Mouse (Mus musculus) adrenal gland, adult 10 weeks (tissue): ENCODE measurements around the gene Trim34a. TPM values are rescaled to one million over a fixed set of nuclear protein-coding genes. Genes with fewer than 3 reads are reported as not detected.

ENCODE experiments used
- polyA plus RNA-seq: library from polyadenylated mRNA; stranded (reverse); fragments of 350-450 nt; fragmentation: Illumina TruSeq; extraction: RNeasy Lipid Tissue Mini Kit (QIAGEN cat#74804); gene quantifications from one replicate; pipeline ENCODE4 v1.2.3, GENCODE M21; 2014; ENCODE audit warnings: low read depth, low replicate concordance

Trim34a gene
- polyA plus RNA-seq, result 37.6 TPM

DNA sequence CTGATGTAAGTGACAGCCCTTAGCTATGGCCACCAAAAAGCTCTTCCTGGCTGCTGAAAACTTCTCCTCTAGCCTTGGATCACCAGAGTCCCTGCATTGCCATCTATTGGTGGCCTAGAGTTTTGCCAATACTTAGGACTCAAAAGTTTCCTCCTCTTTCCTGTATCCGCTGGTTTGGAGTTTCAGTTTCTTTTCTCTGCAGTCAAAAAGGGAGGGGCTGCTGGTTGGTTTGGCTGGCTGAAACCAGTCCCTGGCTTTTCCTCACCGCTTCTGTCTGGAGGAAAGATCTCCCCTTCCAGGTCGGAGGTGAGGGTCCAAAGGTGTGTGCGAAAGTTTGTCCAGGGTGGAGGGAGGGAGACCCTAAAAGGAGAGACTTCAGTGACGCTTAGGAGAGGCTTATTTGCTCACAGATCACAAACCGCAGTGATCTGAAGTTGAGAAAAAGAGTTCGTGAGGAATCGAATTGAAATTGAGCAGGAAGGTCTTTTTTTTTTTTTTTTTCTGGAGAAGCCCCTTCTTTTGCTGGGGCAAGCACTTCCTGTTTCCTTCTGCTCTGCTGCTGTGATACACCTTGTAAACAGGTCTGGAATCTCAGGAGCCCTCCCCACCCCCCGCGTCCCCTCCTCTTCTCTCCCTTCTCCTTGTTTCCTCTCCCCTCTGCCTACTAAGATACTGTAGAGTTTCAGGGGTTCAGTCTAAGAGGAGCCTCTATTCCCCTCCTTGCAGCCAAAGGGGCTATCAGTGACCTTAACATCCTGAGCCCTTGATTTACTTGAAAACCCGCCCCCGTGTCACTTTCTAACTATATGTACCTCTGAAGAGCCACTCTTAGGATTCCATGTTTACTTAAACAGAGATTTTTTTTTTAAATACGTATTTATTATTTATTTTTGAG lies at the start of gene Trim34a:
Gene Trim34a, plus strand, starts transcription at position 171 of the 895 bp plus-strand sequence.

DNA sequence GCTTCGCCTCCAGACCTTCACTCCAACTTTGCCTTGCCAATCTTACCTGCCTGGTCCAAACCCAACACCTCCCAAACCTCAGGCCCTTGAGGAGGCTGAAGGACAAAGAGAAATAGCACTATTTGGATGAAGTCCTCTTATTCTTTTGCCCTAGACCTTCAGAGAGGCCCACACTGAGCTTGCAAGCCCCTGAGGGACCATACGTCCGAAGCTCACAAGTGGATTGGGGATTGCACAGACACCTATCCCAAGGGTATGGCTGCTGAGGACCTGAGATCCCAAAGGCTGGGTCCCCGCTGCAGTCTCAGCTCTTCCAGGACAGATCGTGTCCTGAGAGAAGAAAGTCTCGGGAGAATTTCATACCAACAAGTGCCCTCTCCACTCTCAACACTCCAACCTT lies 48.4 kb upstream of the Trim34a start, which contains the start of gene Olfr649:
Gene Olfr649, minus strand, starts transcription at position 101 of the 400 bp plus-strand sequence.

DNA sequence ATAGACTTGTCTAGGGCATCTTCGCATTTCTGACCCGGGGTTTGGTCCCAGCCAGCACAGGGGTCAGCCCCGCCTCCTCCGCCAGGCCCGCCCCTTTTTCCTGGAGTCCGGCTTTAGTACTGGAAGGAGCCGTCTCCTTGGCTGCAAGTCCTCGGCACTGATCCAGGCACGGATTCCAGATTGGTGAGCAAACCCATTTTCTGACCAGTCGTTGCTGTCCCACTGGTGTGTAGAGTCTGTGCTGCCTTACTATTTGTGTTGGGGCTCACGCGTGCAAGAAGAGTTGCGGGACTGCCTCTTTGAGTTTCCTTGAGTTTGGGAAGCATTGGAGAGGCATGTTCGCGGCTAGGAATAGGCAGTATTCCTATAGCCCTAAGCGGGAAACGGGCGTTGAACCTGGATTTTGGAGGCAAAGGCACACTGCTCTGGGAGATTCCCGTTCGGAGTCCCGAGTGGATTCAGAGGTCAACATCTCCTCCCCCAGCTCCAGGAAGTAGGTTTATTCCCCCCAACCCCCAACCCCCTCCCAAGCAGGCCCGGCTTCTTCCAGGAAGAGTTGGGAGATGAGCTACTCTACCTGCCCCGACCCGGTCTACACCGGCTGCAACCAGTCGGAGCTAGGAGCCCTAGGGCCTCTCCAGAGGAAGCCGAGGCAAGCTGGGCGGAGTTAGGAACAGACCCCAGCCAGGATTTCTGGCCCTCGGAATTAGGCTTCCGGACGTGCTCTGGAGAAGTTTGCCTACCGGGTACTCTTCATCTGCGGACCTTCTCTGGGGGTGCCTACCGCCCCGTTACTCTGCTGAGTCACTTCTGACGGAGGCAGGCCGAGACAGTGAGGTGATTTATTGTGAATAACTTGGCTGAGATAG lies 25.3 kb upstream of the Trim34a start, which contains the start of gene Trim6:
Gene Trim6, plus strand, starts transcription at position 93 of the 869 bp plus-strand sequence.

DNA sequence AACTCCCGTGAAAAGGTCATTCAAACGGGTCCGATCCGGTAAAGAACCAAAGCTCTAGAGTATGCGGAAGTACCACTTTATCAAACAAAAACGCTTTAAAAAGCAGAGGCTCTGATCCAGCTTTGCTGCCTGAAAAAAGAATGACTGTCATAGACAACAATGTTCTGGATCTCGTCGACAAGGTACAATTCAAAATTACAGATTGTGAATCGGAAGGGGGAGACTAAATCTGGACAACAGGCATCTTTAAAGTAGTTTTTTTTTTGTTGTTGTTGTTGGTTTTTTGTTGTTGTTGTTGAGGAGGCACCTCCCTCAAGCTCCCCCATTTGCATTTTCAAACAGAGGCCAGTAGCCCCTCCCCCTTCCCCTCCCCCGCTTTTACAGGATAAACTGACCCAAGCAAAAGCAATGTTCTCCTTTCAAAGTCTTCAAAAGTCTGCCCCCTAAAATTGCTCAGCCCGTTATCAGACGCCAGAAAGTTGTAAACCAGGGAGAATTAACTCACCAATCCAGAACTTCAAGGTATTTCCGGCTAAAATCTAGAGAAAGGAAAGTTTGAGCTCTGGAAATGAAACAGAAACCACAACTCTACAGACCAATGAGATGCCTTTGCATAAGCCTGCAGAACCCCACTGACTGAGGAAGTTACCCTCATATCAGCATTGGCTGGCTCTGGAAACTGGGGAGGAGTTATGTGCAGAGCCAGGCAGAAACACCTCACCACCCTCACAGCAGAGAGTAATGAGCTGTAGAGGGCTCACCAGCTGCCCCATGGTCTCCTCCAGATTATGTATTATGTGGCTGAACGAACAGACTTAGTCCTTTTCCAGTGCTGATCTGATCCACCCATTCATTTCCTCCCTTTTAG lies 43.6 kb downstream of the Trim34a start, which contains the start of gene Trim5:
Gene Trim5, minus strand, starts transcription at position 519 of the 868 bp plus-strand sequence.

Other genes starting within 250 kb of the Trim34a start
- gene Olfr638, start 245.7 kb upstream of the Trim34a start, polyA plus RNA-seq, result not detected
- gene Olfr639, start 227.2 kb upstream of the Trim34a start, polyA plus RNA-seq, result not detected
- not detected for gene Olfr640, start 218.9 kb upstream of the Trim34a start, polyA plus RNA-seq
- gene Olfr641, start 209.0 kb upstream of the Trim34a start, polyA plus RNA-seq, result not detected
- not detected for gene Olfr642, start 191.8 kb upstream of the Trim34a start, polyA plus RNA-seq
- gene 4930516K23Rik, start 183.0 kb upstream of the Trim34a start, polyA plus RNA-seq, result not detected
- gene Olfr644, start 172.6 kb upstream of the Trim34a start, polyA plus RNA-seq, result not detected
- not detected for gene Olfr645, start 159.0 kb upstream of the Trim34a start, polyA plus RNA-seq
- gene Olfr646, start 139.6 kb upstream of the Trim34a start, polyA plus RNA-seq, result not detected
- gene Ubqln5, start 114.6 kb upstream of the Trim34a start, polyA plus RNA-seq, result not detected
- gene Olfr643, start 107.1 kb upstream of the Trim34a start, polyA plus RNA-seq, result not detected
- gene Ubqln3, start 101.2 kb upstream of the Trim34a start, polyA plus RNA-seq, result not detected
- not detected for gene Ubqlnl, start 93.9 kb upstream of the Trim34a start, polyA plus RNA-seq
- not detected for gene Olfm5, start 79.6 kb upstream of the Trim34a start, polyA plus RNA-seq
- gene Olfr648, start 61.1 kb upstream of the Trim34a start, polyA plus RNA-seq, result not detected
- gene Olfr649, start 48.5 kb upstream of the Trim34a start, polyA plus RNA-seq, result not detected
- 1.0 TPM for gene Trim6, start 25.7 kb upstream of the Trim34a start, polyA plus RNA-seq
- gene Trim5, start 43.6 kb downstream of the Trim34a start, polyA plus RNA-seq, result 11.2 TPM
- gene Trim12a, start 71.0 kb downstream of the Trim34a start, polyA plus RNA-seq, result 44.0 TPM
- not detected for gene Trim34b, start 85.0 kb downstream of the Trim34a start, polyA plus RNA-seq
- 52.3 TPM for gene Trim12c, start 108.9 kb downstream of the Trim34a start, polyA plus RNA-seq
- 0.58 TPM for gene Trim30b, start 125.4 kb downstream of the Trim34a start, polyA plus RNA-seq
- gene Trim30c, start 156.4 kb downstream of the Trim34a start, polyA plus RNA-seq, result not detected
- 72.7 TPM for gene Trim30a, start 220.7 kb downstream of the Trim34a start, polyA plus RNA-seq